Mouse (Mus musculus) liver, postnatal 0 days (tissue): ENCODE measurements around the gene Gpc5.

Experiments used
- CTCF ChIP-seq: sonication (generic); IDR thresholded peaks from 2 replicates; pipeline ENCODE4 v1.5.1; 2016; ENCODE audit warnings: antibody characterized with exemption, low read depth
- EP300 ChIP-seq: IDR thresholded peaks from 2 replicates; pipeline ENCODE4 v1.6.1; 2016; ENCODE audit warnings: antibody characterized with exemption, low read depth, mild to moderate bottlenecking

- no peak for TF ChIP-seq EP300
- TF ChIP-seq CTCF, result no peak
These were observed 1.5 kb upstream of the Gpc5 start for GRCm38 (mm10) chr14:115090516-115090915.
